Mouse (Mus musculus) lung, adult 18-20 months (tissue): ENCODE data around the gene Hmgb1.

Source experiments
- DNase-seq, 2 experiments: peaks; one replicate each; pipeline ENCODE4 v3.0.0; 2022; ENCODE audit warnings: mixed read lengths in 2 of 2

The Hmgb1 gene

GRCm38 (mm10) chr5:149016261-149016660 is 168.0 kb downstream of the Hmgb1 start:
- no peak for DNase-seq

- DNase-seq: peak in 1 of 2 experiments; percentile 50
Measured at GRCm38 (mm10) chr5:149015335-149016201, 168.7 kb downstream of the Hmgb1 start.

GRCm38 (mm10) chr5:149014600-149015268 is 169.6 kb downstream of the Hmgb1 start:
- DNase-seq: no peak

- no peak for DNase-seq
Measured at GRCm38 (mm10) chr5:149013817-149014508, 170.3 kb downstream of the Hmgb1 start.

- DNase-seq: no peak
Measured at GRCm38 (mm10) chr5:149009111-149009510, 175.2 kb downstream of the Hmgb1 start.

- no peak for DNase-seq
Measured at GRCm38 (mm10) chr5:149007295-149007646, 177.0 kb downstream of the Hmgb1 start.

- DNase-seq: peak; percentile 98 to 99
Measured at GRCm38 (mm10) chr5:149006362-149007294, 177.7 kb downstream of the Hmgb1 start.

- DNase-seq: no peak
Measured at GRCm38 (mm10) chr5:149005701-149006361, 178.5 kb downstream of the Hmgb1 start.

GRCm38 (mm10) chr5:149005083-149005482 is 179.2 kb downstream of the Hmgb1 start:
- no peak for DNase-seq

GRCm38 (mm10) chr5:149003137-149003536 is 181.2 kb downstream of the Hmgb1 start:
- no peak for DNase-seq

- no peak for DNase-seq
Measured at GRCm38 (mm10) chr5:149002803-149003115, 181.5 kb downstream of the Hmgb1 start.

GRCm38 (mm10) chr5:149002034-149002802 is 182.1 kb downstream of the Hmgb1 start:
- DNase-seq: no peak

GRCm38 (mm10) chr5:148999802-149000201 is 184.5 kb downstream of the Hmgb1 start:
- DNase-seq: no peak

- no peak for DNase-seq
Measured at GRCm38 (mm10) chr5:148998512-148998911, 185.8 kb downstream of the Hmgb1 start.

- DNase-seq: no peak
Measured at GRCm38 (mm10) chr5:148996709-148997037, 187.6 kb downstream of the Hmgb1 start.
